Mouse (Mus musculus): ENCODE data around the gene Ccdc186.

- no peak for TF ChIP-seq CTCF (IDR thresholded peaks at IDR 0.05; ENCODE audit: low read depth)
- TF ChIP-seq EP300 (IDR thresholded peaks at IDR 0.05; ENCODE audit: low read depth) = no peak
Observed at GRCm38 (mm10) chr19:56760306-56760940, 61.6 kb downstream of the Ccdc186 start.

Measured in heart, postnatal 0 days (tissue).